Mouse (Mus musculus) erythroblast, embryonic 14.5 days (primary cell): ENCODE results near the gene Klhl31.

Experiments used
- GATA1 ChIP-seq: IDR thresholded peaks from 2 replicates; pipeline ENCODE4 v1.6.1; 2012; ENCODE audit warnings: low read length, inconsistent platforms, mixed read lengths
- TAL1 ChIP-seq: IDR thresholded peaks from 3 replicates; pipeline ENCODE4 v1.6.1; 2012; ENCODE audit warnings: low read length, inconsistent platforms, mixed read lengths

- TF ChIP-seq GATA1 = no peak
- no peak for TF ChIP-seq TAL1
Observed at GRCm38 (mm10) chr9:77586806-77587591, 49.3 kb upstream of the Klhl31 start.
